Mouse (Mus musculus) c-Kit-positive CD71-positive TER-119-negative erythroid progenitor cells, embryonic 14.5 days (primary cell): Measurements from ENCODE around the gene Pik3ca.

Experiments used
- DNase-seq: peaks from one replicate; pipeline ENCODE4 v3.0.0-alpha.2; 2013; ENCODE audit warnings: low read depth

The Pik3ca gene

DNA sequence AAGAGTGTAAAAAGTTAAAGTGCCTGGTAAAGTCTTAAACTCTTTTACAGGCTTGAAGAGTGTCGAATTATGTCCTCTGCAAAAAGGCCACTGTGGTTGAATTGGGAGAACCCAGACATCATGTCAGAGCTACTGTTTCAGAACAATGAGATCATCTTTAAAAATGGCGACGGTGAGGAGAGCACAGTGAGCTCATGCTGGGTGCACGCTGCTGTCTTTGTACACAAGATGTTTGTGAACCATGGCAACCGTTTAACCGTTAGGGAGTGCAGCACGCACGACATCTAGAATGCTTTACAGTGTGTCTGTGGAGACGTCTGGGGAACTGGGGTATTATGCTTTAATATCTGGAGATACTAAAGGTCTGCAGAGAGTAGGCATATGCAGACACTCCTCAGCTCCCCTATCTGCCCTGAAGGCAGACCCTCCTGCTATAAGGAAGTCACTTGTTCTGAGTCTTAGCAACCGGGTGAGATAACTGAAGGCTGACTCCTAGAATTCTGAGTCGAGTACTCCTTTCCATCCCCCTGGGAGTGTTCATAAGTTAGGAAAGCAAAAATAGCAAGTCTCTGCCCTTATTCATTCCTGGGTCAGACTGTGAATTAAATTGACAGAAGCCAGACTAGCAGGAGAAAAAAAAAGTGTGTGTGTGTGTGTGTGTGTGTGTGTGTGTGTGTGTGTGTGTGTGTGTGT is 57.0 kb downstream of the Pik3ca start:
- DNase-seq: no peak

DNA sequence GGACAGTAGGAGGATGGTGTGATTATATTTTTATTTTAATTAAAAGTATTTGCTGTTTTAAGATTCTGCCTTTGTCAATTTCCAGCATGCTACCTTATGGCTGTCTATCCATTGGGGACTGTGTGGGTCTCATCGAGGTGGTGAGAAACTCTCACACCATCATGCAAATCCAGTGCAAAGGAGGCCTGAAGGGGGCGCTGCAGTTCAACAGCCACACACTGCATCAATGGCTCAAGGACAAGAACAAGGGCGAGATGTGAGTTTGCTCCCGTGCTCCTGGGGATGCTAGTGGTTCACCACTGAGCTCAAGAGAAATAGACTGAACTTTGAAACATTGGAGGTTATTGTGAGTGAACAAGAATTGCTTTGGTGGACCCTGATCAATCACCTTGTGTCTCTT is 62.3 kb downstream of the Pik3ca start:
- DNase-seq: peak; percentile 34

DNA sequence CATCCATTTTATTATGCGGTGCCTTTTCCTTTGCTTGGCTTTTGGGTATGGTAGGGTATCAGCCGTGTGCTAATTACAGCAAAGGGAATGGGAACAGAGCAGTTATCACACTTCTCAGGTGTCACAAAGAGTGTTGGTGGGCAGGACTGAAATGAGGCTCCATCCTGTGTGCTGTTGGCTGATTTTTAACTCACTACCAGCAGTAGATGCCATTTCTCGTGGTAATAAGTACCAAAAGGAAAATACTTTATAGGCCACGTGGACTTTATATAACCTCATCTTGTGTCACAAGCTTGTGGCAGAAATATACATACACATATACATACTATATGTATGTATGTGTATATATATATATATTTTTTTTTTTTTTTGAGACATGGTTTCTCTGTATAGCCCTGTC is 69.8 kb downstream of the Pik3ca start:
- DNase-seq: no peak

DNA sequence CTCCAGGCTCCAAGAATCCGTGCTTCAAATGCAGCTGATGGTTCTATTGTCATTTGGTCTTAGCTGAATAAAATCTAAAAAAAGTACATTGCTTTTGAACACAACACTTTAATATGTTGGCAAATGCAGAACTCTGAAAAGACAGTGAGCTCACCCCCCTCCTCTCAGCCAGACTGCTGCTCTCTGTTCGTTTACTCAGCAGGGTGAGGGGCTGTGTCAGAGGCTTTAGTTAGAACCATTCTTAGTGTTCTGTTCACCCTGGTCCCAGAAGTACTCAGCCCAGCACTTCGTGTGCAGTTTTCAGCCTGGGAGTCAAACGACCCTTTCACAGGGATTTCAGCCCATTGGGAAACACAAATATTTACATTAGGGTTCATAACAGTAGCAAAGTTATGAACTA is 70.9 kb downstream of the Pik3ca start:
- DNase-seq: no peak

DNA sequence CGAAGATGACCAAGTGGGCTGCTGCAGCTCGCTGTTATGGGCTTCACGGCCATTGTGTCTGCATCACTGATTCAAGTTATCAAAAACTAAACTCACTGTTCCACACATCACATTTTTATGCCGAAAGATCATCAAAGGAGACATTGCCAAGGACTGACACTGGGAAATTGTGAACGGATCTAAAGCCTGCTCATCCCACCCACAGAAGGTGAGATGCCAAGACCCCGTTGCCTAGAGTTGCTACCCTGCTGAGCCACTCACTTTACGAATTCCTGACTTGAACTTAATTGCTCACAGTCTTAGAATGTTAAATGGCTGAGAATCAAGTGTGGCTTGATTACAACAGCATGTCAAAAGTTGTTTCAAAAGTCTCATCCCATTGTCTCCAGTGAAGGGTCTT is 73.0 kb downstream of the Pik3ca start:
- DNase-seq: no peak

DNA sequence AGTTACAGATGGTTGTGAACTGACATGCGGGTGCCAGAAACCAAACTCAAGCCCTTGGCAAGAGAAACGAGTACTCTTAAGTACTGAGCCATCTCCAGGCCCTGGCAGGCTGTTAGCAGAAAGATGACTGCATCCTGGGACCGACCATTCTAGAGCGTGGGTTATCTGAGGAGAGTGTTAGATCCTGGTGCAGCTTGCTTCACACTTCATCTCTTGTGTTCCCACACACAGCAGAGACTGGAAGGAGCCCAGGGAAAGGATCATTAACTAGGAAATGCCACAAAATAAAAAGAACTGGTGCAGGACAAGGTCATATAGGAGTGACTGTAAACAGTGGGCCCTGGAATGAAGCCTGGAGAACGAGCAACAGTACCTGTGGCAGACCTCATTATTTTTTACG is 73.6 kb downstream of the Pik3ca start:
- no peak for DNase-seq

DNA sequence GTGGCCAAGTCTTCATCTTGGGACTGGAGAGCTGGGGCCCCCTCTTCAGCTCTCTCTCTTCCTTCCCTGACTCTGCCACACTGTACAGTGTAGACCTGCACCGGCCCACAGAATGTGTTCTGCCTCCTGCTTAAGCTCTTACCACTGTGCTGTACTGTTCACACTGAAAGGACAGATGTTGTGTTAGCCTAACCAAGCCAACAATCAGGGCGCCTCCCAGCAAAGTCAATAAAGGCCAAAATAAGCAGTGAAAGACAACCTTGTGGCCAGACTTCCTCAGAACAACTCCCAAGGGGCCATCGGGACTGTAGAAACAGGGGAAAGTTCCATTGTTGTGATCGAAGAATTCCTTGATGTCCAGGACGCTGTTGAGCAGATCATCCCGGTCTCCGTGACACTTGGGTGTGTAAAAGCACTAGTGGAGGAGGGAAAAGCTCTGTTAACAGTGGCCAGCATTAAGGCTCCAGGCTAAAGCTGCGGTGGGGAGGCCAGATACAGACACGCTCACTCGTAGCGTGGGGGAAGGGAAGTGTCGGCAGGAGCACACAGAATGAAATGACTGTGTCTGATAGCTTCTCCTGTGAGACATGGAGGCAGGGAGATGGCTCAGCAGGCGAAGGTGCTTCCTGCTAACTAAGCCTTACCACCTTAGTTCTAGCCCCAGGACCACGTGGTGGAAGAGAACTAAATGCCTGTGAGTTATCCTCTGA is 74.9 kb downstream of the Pik3ca start:
- no peak for DNase-seq

DNA sequence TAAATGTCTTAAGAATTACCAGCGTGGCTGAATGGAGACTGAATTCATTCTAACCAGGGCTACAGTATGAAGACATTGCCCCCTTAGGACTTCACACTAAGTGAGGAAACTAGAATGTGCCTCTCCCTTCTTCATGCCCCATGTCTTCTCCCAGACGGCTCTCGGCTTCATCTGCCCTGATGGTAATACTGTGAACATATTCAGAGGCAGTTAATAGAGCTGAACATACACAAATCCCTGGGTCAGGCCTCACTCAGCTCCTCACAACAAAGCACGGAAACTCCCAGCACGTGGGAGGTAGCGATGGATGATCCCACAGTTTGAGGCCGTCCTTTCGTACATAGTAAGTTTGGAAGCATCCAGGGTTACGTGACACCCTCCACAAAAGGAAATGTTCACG is 75.7 kb downstream of the Pik3ca start:
- no peak for DNase-seq

DNA sequence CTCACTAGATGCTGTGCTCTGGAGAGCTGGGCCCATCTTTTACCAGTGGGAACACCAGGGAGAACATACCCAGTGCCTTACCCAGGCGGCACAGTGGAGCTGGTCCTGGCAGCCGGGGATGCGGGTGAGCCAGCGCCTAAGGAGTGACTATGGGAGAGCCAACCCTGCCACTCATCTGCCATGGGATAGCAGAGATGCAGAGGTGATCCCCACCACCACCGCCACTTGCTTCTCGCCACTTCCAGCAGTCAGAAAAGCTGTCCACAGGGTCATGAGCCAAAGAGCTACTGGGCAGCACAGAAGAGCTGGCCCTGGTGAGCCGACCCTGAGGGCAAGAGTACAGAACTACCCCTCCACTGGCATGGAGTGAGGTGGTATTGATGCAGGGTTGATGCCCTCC is 82.5 kb downstream of the Pik3ca start:
- DNase-seq: no peak

DNA sequence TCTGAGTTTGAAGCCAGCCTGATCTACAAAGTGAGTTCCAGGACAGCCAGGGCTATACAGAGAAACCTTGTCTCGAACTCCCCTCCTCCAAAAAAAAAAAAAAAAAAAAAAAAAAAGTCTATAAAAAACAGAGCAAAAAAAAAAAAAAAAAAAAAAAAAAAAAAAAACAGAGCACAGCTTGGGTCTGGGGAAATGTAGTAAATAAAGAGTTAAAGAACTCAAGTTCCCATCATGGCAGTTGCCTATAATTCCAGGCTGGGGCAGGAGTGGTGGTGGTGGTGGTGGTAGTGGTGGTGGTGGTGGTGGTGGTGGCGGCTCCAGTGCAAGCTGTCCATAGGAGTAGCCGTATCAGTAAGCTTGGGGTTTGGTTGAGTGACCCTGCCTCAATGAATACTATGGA is 85.6 kb downstream of the Pik3ca start:
- DNase-seq: no peak

DNA sequence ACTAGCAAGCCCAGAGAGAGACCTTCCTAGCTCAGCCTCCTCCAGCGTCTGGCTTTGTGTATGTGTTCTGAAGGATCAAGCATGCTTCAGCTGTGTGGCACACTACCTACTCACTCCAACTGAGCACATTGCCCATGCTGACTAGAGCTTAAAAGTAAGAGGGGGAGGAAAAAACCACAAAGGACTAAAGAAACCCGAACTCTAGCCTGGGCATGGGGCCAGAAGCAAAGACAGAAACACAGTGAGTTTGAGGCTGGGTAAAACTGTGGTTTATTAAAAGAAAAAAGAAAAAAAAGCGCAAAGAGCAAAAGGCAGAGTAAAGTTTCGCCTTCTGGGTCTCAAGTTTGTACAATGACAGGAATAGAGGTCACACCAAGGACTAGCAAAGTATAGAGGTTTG is 89.1 kb downstream of the Pik3ca start:
- DNase-seq: no peak

DNA sequence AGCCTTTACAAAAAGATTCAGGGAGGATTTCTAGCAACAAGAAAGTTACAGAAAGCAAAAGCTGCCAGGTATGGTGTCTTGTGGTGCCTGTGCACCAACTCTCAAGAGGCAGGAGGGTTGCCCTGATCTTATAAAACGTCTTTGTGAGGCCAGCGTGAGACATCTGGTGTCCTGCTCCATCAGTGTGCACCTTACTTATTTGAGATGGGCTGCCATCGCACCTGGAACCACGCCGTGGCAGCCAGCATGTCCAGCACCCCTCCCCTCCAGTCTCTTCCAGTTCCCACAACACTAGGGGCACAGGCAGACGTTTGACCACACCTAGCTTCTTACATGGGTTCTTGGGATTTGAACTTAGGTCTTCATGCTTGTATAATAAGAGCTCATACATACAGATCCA is 90.7 kb downstream of the Pik3ca start:
- no peak for DNase-seq

DNA sequence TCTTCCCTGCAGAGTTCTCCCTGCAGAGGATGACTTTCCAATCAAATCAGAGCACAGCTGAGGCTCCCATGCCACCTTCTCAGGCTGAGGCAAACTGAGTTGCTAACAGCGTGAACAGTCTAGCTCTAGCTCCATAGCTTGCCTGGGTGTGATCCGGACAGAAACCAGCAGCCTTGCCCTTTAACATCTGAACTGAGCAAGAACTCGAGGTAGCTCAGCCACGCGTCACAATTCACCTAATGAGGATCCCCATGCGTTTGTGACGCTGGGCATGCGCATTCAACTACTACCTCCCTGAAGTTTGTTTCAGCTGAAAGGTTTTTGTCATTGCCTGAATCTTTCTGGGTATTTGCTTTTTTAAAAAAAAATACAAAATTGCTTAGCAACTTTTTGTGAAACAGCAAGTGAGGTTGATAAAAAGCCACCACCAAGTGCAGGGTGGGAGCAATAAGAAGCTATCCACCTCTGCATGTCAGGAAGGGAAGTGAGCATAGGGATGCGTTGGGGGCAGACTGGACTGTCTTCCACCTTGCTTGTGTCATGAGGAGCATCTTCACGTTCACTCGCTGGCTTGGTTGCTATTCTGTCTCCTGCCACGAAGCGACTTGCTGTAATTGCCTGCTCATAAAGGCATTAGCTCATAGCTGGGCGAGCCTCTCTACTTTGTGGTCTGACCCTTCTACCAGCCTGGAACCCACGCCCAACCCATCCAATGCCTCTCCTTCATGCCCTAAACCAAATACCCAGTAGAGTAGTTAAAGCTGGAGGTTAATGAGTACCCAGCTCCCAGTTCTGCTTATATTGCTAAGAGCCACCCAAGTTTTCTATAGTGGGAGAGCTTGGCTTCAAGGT is 92.8 kb downstream of the Pik3ca start:
- DNase-seq: no peak

DNA sequence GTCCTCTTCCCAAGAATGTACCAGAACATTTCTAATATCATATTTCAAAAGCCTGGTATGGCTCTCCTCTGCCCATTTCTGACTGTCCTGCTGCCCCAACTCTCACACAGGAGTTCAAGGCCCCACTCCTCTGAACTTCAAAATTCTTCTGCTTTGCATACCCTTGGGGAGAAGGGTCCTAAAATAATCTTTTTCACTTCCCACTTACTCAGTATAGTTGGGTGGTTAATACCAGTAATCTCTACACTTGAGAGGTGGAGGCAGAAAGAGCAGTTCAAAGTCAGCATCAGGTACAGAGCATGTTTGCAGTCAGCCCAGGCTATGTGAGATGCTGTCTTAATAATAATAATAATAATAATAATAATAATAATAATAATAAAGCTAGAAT is 93.5 kb downstream of the Pik3ca start:
- no peak for DNase-seq

DNA sequence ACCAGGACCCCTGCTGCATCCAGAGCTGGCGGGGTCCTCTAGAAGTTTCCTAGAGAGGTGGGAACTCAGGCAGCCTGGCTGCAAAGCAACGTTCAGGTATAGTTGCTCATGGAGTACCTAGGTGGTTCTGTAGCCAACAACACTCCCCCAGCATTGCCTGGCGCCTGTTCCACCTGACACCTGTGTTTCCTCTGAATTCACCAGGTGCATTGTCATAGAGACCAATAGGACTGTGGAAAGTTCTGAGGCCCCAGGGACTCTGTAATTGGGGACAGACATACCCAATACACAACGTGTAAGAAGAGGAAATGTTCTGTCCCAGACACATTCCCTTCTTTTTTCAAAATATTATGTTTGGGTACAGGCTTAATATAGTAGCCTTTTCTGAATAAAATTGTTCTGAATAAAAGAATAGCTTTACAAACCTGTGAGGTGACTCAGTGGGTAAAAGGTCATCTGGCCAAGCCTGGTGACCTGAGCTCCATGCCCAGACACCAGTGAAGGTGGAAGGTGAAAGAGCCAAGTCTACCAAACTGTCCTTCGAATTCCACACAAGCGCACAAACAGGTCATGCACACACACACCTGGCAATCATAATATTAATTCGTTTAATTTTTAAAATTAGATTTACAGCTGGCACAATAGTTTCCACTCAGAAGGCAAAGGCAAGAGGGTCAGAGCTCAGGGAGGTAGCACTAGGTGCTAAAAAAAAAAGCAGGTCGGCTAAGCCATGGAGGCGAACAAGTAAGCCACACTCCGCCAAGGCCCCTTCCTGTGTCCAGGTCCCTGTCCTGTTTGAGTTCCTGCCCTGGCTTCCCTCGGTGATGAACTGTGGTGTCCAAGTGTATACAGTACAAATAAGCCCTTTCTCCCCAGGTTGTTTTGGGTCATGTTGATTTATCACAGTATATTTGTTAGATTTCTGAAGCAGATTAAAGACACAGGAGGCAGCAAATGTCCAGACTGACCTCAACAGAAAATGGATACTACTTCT is 94.9 kb downstream of the Pik3ca start, which contains the start of gene Kcnmb3:
Gene Kcnmb3 (minus strand): TSS at position 135 of the 994 bp plus-strand sequence.
- DNase-seq: no peak

DNA sequence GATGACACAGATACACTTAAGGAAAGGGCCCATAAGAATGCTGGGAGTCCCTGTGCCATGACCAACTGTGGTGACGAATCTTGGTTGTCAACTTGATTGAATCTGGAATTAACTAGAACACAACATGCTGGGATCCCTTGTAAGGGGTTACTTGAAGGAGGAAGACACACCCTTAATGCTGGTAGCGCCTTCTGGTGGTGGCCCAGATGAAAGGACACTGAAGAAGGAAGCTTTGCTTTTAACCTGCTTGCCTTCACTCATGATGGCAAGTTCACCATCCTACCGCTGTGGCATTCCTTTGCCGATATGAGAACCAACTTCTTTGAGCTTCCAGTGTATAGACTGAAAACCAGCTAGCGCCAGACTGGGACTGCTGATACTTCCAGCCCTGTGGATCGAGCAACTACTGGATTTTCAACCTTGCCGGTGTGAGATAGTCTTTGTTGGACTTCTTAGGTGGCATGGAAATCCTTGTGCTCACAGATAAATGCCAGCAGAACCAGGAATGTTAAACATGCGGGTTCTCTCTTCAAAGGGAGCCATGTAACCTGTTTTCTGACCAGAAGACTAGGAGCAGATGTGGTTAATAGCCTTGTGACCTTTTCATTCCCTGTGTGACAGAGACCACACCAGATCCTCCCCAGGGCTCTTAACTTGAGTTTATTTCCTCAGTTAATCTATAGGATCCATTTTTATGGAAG is 97.1 kb downstream of the Pik3ca start:
- no peak for DNase-seq

DNA sequence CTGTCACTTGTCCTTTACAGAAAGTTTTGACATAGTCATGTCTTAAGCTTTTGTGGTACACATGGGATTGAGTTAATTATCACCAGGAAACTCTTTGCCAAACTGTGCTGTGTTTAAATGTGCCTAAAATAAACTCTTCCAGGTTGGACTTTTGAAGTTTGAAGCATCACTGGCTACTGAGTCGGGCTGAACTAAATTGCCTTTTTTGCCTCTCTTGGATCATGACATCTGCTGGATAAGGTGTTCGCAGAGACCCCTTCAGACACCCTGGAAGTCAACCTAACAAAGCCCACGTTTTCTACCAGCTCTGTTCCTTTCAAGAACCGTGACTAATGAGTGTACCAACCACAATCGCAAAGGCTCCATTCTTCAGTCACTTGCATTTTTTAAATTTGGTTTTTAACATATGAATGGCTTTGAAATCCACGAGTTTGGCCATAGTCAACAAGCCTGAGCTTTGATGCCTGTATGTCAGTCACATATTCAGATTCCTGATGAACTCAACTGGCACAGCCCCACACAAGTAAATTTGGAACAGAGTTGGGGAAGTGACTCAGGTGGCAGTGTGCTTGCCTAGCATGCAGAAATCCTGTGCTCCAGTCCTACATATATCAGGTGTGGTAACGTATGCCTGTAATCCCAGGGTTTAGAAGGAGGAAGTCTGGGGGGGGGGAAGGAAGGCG is 97.8 kb downstream of the Pik3ca start:
- no peak for DNase-seq

DNA sequence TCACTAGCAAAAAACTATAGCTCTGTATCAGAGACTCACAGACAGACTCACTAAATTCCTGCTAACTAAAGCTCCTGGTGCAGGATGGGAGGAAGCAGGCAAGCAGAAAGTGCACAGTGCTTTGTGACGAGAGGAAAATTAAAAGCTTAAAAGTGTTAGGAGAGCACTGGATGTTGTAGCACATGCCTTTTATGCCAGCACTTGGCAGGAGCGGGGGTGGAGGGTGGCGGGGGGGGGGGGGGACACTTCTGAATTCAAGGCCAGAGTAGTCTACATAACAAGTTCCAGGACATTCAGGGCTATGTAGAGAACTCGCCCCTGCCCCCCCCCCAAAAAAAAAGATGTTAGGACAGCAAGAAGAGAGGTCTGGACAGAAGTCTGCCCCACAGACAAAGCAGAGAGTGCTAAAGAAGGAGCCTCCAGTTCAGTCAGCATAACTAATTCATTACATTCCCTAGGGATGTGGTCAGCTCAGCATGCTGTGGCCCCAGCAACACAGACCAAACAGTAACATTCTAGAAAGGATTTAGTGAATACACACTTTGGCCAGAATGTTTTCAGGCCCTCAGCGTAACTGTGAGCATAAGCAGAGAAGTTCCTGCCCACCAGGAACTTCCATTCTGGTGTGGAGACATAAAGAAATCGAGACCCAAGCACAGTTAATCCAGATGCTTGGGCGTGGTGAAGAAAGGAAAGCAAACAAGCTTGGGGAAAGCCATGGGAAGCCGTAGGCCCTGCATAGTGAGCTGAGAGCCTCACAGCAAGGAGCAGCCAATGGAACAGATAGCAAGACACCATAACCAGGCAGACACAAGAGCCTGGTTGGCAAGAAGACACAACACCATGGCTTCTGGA is 98.6 kb downstream of the Pik3ca start:
- DNase-seq: no peak

DNA sequence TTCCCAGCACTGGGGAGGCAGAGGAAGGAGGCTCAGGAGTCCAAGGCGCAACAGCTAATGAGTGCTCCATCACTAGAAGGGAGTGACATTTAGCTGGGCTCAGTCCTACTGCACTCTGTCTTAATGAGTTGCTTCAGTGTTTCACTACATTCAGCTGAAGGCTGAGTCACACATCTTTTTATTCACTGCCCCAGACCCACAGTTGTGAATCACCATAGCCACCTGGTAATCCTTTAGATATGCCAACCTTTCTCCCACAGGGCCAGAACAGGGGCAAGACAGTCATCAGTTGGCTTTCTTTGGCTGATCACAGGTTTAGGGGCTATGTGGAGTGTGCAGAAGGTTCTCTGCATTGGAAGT is 99.2 kb downstream of the Pik3ca start:
- DNase-seq: no peak

DNA sequence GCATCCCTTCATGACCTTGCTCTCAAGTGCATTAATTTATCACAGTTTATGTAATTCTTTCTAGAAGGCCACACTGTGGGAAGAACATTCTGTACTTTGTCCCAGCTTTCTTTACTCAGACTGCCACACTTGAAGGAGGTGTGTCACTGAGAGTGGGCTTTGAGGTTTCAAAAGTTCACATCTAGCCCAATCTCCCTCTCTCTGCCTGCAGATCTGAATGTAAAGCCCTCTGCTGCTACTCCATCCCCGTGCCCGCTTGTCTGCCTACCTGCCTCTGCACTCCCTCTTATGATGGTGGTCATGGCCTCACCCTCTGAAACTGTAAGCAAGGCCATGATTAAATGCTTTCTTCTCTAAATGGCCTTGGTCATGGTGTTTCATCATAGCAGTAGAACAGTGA is 102.9 kb downstream of the Pik3ca start:
- DNase-seq: no peak
